In genomic region chr1:160275248-160275647, GRCm38 (mm10) we compare ENCODE assay signal across 23 mouse cellular contexts.
DNase-seq lines count a peak whose midpoint lies in the region; ATAC-seq lines count a peak whose summit lies in the region.
"Had no signal": no experiment of that assay in that cellular context is flagged by ENCODE, and none has a peak within 500 bp of the region (broad histone marks: within the 10 kb centered on the region; RNA-seq: fewer than 3 reads in every experiment).

No protein-coding gene starts in this region.

- DNase-seq in adrenal gland, adult 8-10 months, result peak; percentile 13
- DNase-seq in adrenal gland, postnatal 4 days (ENCODE audit: low spot score in 2 of 2), result no peak
- DNase-seq in kidney, adult 8-10 months, result peak; percentile 22 to 31
- DNase-seq in kidney, postnatal 10 days, result no peak
- peak; percentile 28 to 31 for DNase-seq in kidney, postnatal 36 days
- DNase-seq in heart, adult 18-20 months, result no peak
- DNase-seq: adrenal gland, postnatal 36 days; cerebellum, adult 2 months; cerebellum, postnatal 36 days; gastrocnemius, postnatal 25 days; heart, adult 11 months; heart, postnatal 4 days; left cerebral cortex, postnatal 4 days; midbrain, embryonic 14.5 days; right cerebral cortex, postnatal 25 days had no signal

- H3K27me3 ChIP-seq in megakaryocyte, embryonic 14.5 days (replicated peaks), result no peaks in the 10 kb centered on the region
- H3K27me3 ChIP-seq: forebrain, embryonic 13.5 days; heart, embryonic 12.5 days; hindbrain, embryonic 13.5 days; liver, embryonic 12.5 days; stomach, embryonic 15.5 days had no signal

- H3K36me3 ChIP-seq in megakaryocyte, embryonic 14.5 days (replicated peaks; ENCODE audit: low read length), result peaks cover 80% of the 10 kb centered on the region
- H3K36me3 ChIP-seq: heart, embryonic 12.5 days; hindbrain, embryonic 13.5 days; liver, embryonic 12.5 days; stomach, embryonic 15.5 days had no signal

- H3K9me3 ChIP-seq in megakaryocyte, embryonic 14.5 days, result no peaks in the 10 kb centered on the region
- H3K9me3 ChIP-seq: forebrain, embryonic 13.5 days; heart, embryonic 12.5 days; hindbrain, embryonic 13.5 days; liver, embryonic 12.5 days; stomach, embryonic 15.5 days had no signal

- H3K4me3 ChIP-seq in megakaryocyte, embryonic 14.5 days (replicated peaks), result peak overlapping the region; percentile 5
- H3K4me3 ChIP-seq: forebrain, embryonic 13.5 days; heart, embryonic 12.5 days; hindbrain, embryonic 13.5 days; liver, embryonic 12.5 days; stomach, embryonic 15.5 days had no signal

- ATAC-seq in megakaryocyte, adult 5-6 weeks (ENCODE audit: poor library complexity, severe bottlenecking), result no peak
- ATAC-seq: forebrain, embryonic 13.5 days; intestine, embryonic 16.5 days; liver, embryonic 12.5 days had no signal

- peaks cover 89% of the 10 kb centered on the region for H3K4me1 ChIP-seq in megakaryocyte, embryonic 14.5 days
- H3K4me1 ChIP-seq: hindbrain, embryonic 13.5 days; stomach, embryonic 15.5 days had no signal

Comparison
In these comparisons a context has a peak if more than half of its experiments do, and no peak if none do; other contexts are left out.
1. DNase-seq: peak in adrenal gland, adult 8-10 months (single experiment), kidney, adult 8-10 months (2 of 2) and kidney, postnatal 36 days (2 of 2); none in adrenal gland, postnatal 4 days (0 of 2), kidney, postnatal 10 days (single experiment) and heart, adult 18-20 months (0 of 2).